8 mouse cellular contexts compared by ENCODE assay signal in genomic region chr4:41497579-41497978, GRCm38 (mm10). TPM values are rescaled to one million over a fixed set of nuclear protein-coding genes. Genes with fewer than 3 reads are reported as not detected.
DNase-seq lines count a peak whose midpoint lies in the region; ATAC-seq and TF ChIP-seq lines count a peak whose summit lies in the region.

No protein-coding gene starts in this region.

- intact Hi-C loops in gastrocnemius, postnatal 14 days (cut with DNase I; ENCODE audit: low total_unique reads) = no loop called here

- no peak overlapping the region for H3K27ac ChIP-seq in heart, embryonic 12.5 days (ENCODE audit: poor library complexity, severe bottlenecking)
- H3K27ac ChIP-seq in forebrain, embryonic 14.5 days (ENCODE audit: low read depth, low read length) = no peak overlapping the region
- H3K27ac ChIP-seq in liver, adult 2 months (replicated peaks; ENCODE audit: insufficient read depth, low read depth, low read length) = peak overlapping the region; percentile 43; the same call in 1 of the 2 replicates

- H3K27me3 ChIP-seq in heart, embryonic 12.5 days (replicated peaks) = peaks cover 85% of the 10 kb centered on the region
- H3K27me3 ChIP-seq in G1E (ENCODE audit: insufficient read depth, low read length) = peaks cover 2% of the 10 kb centered on the region; the same call in 1 of the 2 replicates
- H3K27me3 ChIP-seq in forebrain, embryonic 14.5 days (replicated peaks; ENCODE audit: control insufficient read depth, insufficient read depth, low read length) = peaks cover 44% of the 10 kb centered on the region
- H3K27me3 ChIP-seq in liver, adult 2 months (ENCODE audit: control insufficient read depth, insufficient read depth, low read length) = no peaks in the 10 kb centered on the region
- H3K27me3 ChIP-seq in splenic B cell, adult 2 months (ENCODE audit: control insufficient read depth, insufficient read depth, low read length, poor library complexity, severe bottlenecking) = no peaks in the 10 kb centered on the region; the same call in 1 of the 2 replicates

- no peak overlapping the region; the same call in 1 of the 2 replicates for H3K9ac ChIP-seq in heart, embryonic 12.5 days
- H3K9ac ChIP-seq in forebrain, embryonic 14.5 days (ENCODE audit: low read length) = peak overlapping the region; percentile 35; the same call in 1 of the 2 replicates
- no peak overlapping the region; the same call in 1 of the 2 replicates for H3K9ac ChIP-seq in liver, adult 2 months (ENCODE audit: low read depth, low read length)

- H3K4me2 ChIP-seq in heart, embryonic 12.5 days = peak overlapping the region; percentile 77
- peak overlapping the region; percentile 51 for H3K4me2 ChIP-seq in forebrain, embryonic 14.5 days (ENCODE audit: low read length)

- H3K36me3 ChIP-seq in heart, embryonic 12.5 days = no peaks in the 10 kb centered on the region
- H3K36me3 ChIP-seq in G1E (replicated peaks) = peaks cover 84% of the 10 kb centered on the region
- no peaks in the 10 kb centered on the region for H3K36me3 ChIP-seq in forebrain, embryonic 14.5 days (ENCODE audit: control insufficient read depth, insufficient read depth, low read length)
- H3K36me3 ChIP-seq in liver, adult 2 months (ENCODE audit: control insufficient read depth, insufficient read depth, low read length) = peaks cover 9% of the 10 kb centered on the region; the same call in 1 of the 2 replicates
- H3K36me3 ChIP-seq in splenic B cell, adult 2 months (ENCODE audit: control insufficient read depth, insufficient read depth, low read length, poor library complexity, severe bottlenecking) = no peaks in the 10 kb centered on the region

- H3K4me3 ChIP-seq in heart, embryonic 12.5 days = peak overlapping the region; percentile 47
- H3K4me3 ChIP-seq in G1E (ENCODE audit: low read depth, low read length) = peak overlapping the region; percentile 14; the same call in 1 of the 2 replicates
- H3K4me3 ChIP-seq in forebrain, embryonic 14.5 days (ENCODE audit: low read depth, low read length) = peak overlapping the region; percentile 26
- H3K4me3 ChIP-seq in liver, adult 2 months (ENCODE audit: insufficient read depth, low read depth, low read length) = no peak overlapping the region

- peaks cover 23% of the 10 kb centered on the region for H3K79me2 ChIP-seq in liver, adult 2 months (ENCODE audit: control insufficient read depth, insufficient read depth, low read length)

- TF ChIP-seq POLR2A in liver, adult 2 months (IDR thresholded peaks at IDR 0.05; ENCODE audit: extremely low read depth, insufficient read depth, low read length) = no peak

- no peak for DNase-seq in heart, adult 8-10 months (ENCODE audit: low spot score)
- no peak for DNase-seq in G1E (ENCODE audit: low spot score)
- DNase-seq in forebrain, embryonic 14.5 days (ENCODE audit: low spot score) = peak; percentile 65
- DNase-seq in liver, adult 2 months (ENCODE audit: extremely low read depth, low read depth, low spot score) = no peak
- peak; percentile 30 for DNase-seq in splenic B cell, adult 2 months (ENCODE audit: low read depth, low spot score)
- DNase-seq in gastrocnemius, postnatal 14 days = no peak
- DNase-seq in gastrocnemius, adult 18-20 months (ENCODE audit: low spot score) = no peak

- WGBS in heart, embryonic 12.5 days = 3% methylated on average over 34 of the region's 34 CpGs
- 5% methylated on average over 34 of the region's 34 CpGs for WGBS in forebrain, embryonic 14.5 days
- 65% methylated on average over 34 of the region's 34 CpGs for WGBS in liver, adult 2 months

- TF ChIP-seq CTCF in G1E (IDR thresholded peaks at IDR 0.05; ENCODE audit: low read depth, low read length) = no peak
- TF ChIP-seq CTCF in liver, adult 2 months (IDR thresholded peaks at IDR 0.05; ENCODE audit: low read depth, low read length) = no peak

- no peak for ATAC-seq in heart, embryonic 12.5 days (ENCODE audit: insufficient number of reproducible peaks, low FRiP score)
- ATAC-seq in G1E (ENCODE audit: extremely low read depth, insufficient number of reproducible peaks, low FRiP score, poor library complexity, severe bottlenecking) = no peak
- peak; percentile 21 for ATAC-seq in forebrain, embryonic 14.5 days

- no peaks in the 10 kb centered on the region for H3K9me3 ChIP-seq in heart, embryonic 12.5 days (replicated peaks)
- H3K9me3 ChIP-seq in G1E (replicated peaks) = peaks cover 21% of the 10 kb centered on the region
- H3K9me3 ChIP-seq in forebrain, embryonic 14.5 days (replicated peaks; ENCODE audit: control insufficient read depth, low read length) = no peaks in the 10 kb centered on the region

- peaks cover 28% of the 10 kb centered on the region for H3K4me1 ChIP-seq in heart, embryonic 12.5 days (replicated peaks)
- peaks cover 22% of the 10 kb centered on the region for H3K4me1 ChIP-seq in G1E (ENCODE audit: insufficient read depth, low read depth, low read length)
- H3K4me1 ChIP-seq in forebrain, embryonic 14.5 days (ENCODE audit: control insufficient read depth, insufficient read depth, low read length) = peaks cover 18% of the 10 kb centered on the region
- H3K4me1 ChIP-seq in liver, adult 2 months (ENCODE audit: control insufficient read depth, insufficient read depth, low read length) = peaks cover 51% of the 10 kb centered on the region

RNA-seq across cellular contexts. Expression of gene AI464131, which starts 5.3 kb away (rescaled TPM):
- polyA plus RNA-seq in heart, embryonic 12.5 days (2016; fragmentation: Nextera tagmentation; extraction: Ambion mirVana) = 2.6 and 2.9 TPM in 2 replicates
- 10 to 100 TPM; 12.6 to 16.0 (median 13.7) TPM for total RNA-seq in heart, adult 8-10 months (2022)
- 4.3 and 4.4 TPM in 2 replicates for total RNA-seq in G1E (2014; fragmentation: Nextera tagmentation)
- total RNA-seq in G1E (2017) = 7.0 and 7.3 TPM in 2 replicates
- polyA plus RNA-seq in G1E (2012) = 2.2 and 3.1 TPM in 2 replicates
- polyA plus RNA-seq in forebrain, embryonic 14.5 days (2014; fragmentation: Nextera tagmentation; extraction: Ambion mirVana) = 2.4 and 2.6 TPM in 2 replicates
- total RNA-seq in liver, adult 2 months (2014; rRNA removed) = 15.9 and 21.7 TPM in 2 replicates
- polyA plus RNA-seq in liver, adult 2 months (2012; rRNA removed) = 27.9 and 28.9 TPM in 2 replicates
- 10 to 100 TPM; 60.1 to 60.8 TPM for total RNA-seq in gastrocnemius, postnatal 14 days (2021)
- 10 to 100 TPM; 57.2 to 76.3 TPM for total RNA-seq in gastrocnemius, adult 18-20 months (2021)

RNA-seq across cellular contexts. Expression of gene 1110017D15Rik, which starts 19.6 kb away (rescaled TPM):
- not detected in 2 replicates for polyA plus RNA-seq in heart, embryonic 12.5 days (2016; fragmentation: Nextera tagmentation; extraction: Ambion mirVana)
- total RNA-seq in heart, adult 8-10 months (2022) = under 1 TPM in 1 of 4 experiments, not detected in 3; 0.41 TPM
- 7.3 and 10.5 TPM in 2 replicates for total RNA-seq in G1E (2014; fragmentation: Nextera tagmentation)
- 0.22 and 1.7 TPM in 2 replicates for total RNA-seq in G1E (2017)
- polyA plus RNA-seq in G1E (2012) = 0.08 TPM in 1 of 2 replicates, not detected in the other
- polyA plus RNA-seq in forebrain, embryonic 14.5 days (2014; fragmentation: Nextera tagmentation; extraction: Ambion mirVana) = 10.5 and 11.1 TPM in 2 replicates
- not detected in 2 replicates for total RNA-seq in liver, adult 2 months (2014; rRNA removed)
- polyA plus RNA-seq in liver, adult 2 months (2012; rRNA removed) = 0.24 TPM in 1 of 2 replicates, not detected in the other
- under 1 TPM in 1 of 2 experiments, not detected in 1; 0.37 TPM for total RNA-seq in gastrocnemius, postnatal 14 days (2021)
- not detected for total RNA-seq in gastrocnemius, adult 18-20 months (2021)

RNA-seq across cellular contexts. Expression of gene Nudt2, which starts 32.6 kb away (rescaled TPM):
- 39.9 and 40.5 TPM in 2 replicates for polyA plus RNA-seq in heart, embryonic 12.5 days (2016; fragmentation: Nextera tagmentation; extraction: Ambion mirVana)
- 10 to 100 TPM; 32.9 to 48.6 (median 39.2) TPM for total RNA-seq in heart, adult 8-10 months (2022)
- 22.5 and 26.6 TPM in 2 replicates for total RNA-seq in G1E (2014; fragmentation: Nextera tagmentation)
- total RNA-seq in G1E (2017) = 62.3 and 72.7 TPM in 2 replicates
- 5.9 and 12.4 TPM in 2 replicates for polyA plus RNA-seq in G1E (2012)
- 80.2 and 82.0 TPM in 2 replicates for polyA plus RNA-seq in forebrain, embryonic 14.5 days (2014; fragmentation: Nextera tagmentation; extraction: Ambion mirVana)
- total RNA-seq in liver, adult 2 months (2014; rRNA removed) = 33.0 and 33.9 TPM in 2 replicates
- polyA plus RNA-seq in liver, adult 2 months (2012; rRNA removed) = 18.3 and 18.6 TPM in 2 replicates
- total RNA-seq in gastrocnemius, postnatal 14 days (2021) = 10 to 100 TPM; 20.8 to 22.4 TPM
- total RNA-seq in gastrocnemius, adult 18-20 months (2021) = 10 to 100 TPM; 26.5 to 28.8 TPM

RNA-seq across cellular contexts. Expression of gene Kif24, which starts 32.9 kb away (rescaled TPM):
- polyA plus RNA-seq in heart, embryonic 12.5 days (2016; fragmentation: Nextera tagmentation; extraction: Ambion mirVana) = 6.1 and 6.8 TPM in 2 replicates
- under 1 TPM; 0.22 to 0.63 (median 0.43) TPM for total RNA-seq in heart, adult 8-10 months (2022)
- 47.8 and 68.0 TPM in 2 replicates for total RNA-seq in G1E (2014; fragmentation: Nextera tagmentation)
- total RNA-seq in G1E (2017) = 16.8 and 21.6 TPM in 2 replicates
- 5.6 and 7.0 TPM in 2 replicates for polyA plus RNA-seq in G1E (2012)
- polyA plus RNA-seq in forebrain, embryonic 14.5 days (2014; fragmentation: Nextera tagmentation; extraction: Ambion mirVana) = 3.0 and 4.1 TPM in 2 replicates
- total RNA-seq in liver, adult 2 months (2014; rRNA removed) = 0.37 and 0.94 TPM in 2 replicates
- 0.27 and 0.43 TPM in 2 replicates for polyA plus RNA-seq in liver, adult 2 months (2012; rRNA removed)
- 1 to 10 TPM in 1 of 2 experiments, under 1 TPM in 1; 0.86 to 1.3 TPM for total RNA-seq in gastrocnemius, postnatal 14 days (2021)
- under 1 TPM; 0.21 to 0.32 TPM for total RNA-seq in gastrocnemius, adult 18-20 months (2021)

Comparison
In these comparisons a context has a peak if more than half of its experiments do, and no peak if none do; other contexts are left out.
1. DNase-seq: peak in forebrain, embryonic 14.5 days (single experiment) and splenic B cell, adult 2 months (single experiment); none in heart, adult 8-10 months (single experiment), G1E (single experiment), liver, adult 2 months (single experiment), gastrocnemius, postnatal 14 days (single experiment) and gastrocnemius, adult 18-20 months (single experiment).